Comparison of ENCODE assay signal across 8 mouse cellular contexts in genomic region chr3:22076936-22077656, GRCm38 (mm10). TPM values are rescaled to one million over a fixed set of nuclear protein-coding genes. Genes with fewer than 3 reads are reported as not detected.
DNase-seq lines count a peak whose midpoint lies in the region; ATAC-seq and TF ChIP-seq lines count a peak whose summit lies in the region.

No protein-coding gene starts in this region.

- H3K27ac ChIP-seq in thymus, adult 2 months (ENCODE audit: control insufficient read depth, insufficient read depth, low read length): peak overlapping the region; percentile 88
- peak overlapping the region; percentile 98 for H3K27ac ChIP-seq in heart, embryonic 11.5 days (ENCODE audit: low read depth, low read length)
- peak overlapping the region; percentile 97 for H3K27ac ChIP-seq in midbrain, postnatal 0 days (ENCODE audit: low read depth, low read length)

- TF ChIP-seq CTCF in thymus, adult 2 months (IDR thresholded peaks at IDR 0.05; ENCODE audit: borderline replicate concordance, control insufficient read depth, extremely low read depth, insufficient read depth, low read length, poor library complexity): no peak
- no peak for TF ChIP-seq CTCF in midbrain, postnatal 0 days (IDR thresholded peaks at IDR 0.05)

- WGBS in thymus, adult 2 months: under 1% methylated on average over 53 of the region's 64 CpGs
- 1% methylated on average over 29 of the region's 64 CpGs for WGBS in heart, embryonic 11.5 days (ENCODE audit: insufficient replicate concordance)
- WGBS in midbrain, postnatal 0 days: 0% methylated on average over 33 of the region's 64 CpGs

- DNase-seq in cerebellum, postnatal 10 days: no peak
- DNase-seq in thymus, adult 2 months: peak; percentile 67
- no peak for DNase-seq in thymus, postnatal 14 days
- DNase-seq in liver: peak; percentile 50
- DNase-seq in midbrain, postnatal 0 days (ENCODE audit: low spot score): peak; percentile 34
- no peak for DNase-seq in ovary, postnatal 10 days (ENCODE audit: low spot score)

- peak overlapping the region; percentile 72 for H3K4me3 ChIP-seq in thymus, adult 2 months (ENCODE audit: control insufficient read depth, insufficient read depth, low read length)
- H3K4me3 ChIP-seq in heart, embryonic 11.5 days (ENCODE audit: low read depth, low read length): peak overlapping the region; percentile 73
- peak overlapping the region; percentile 95 for H3K4me3 ChIP-seq in midbrain, postnatal 0 days (ENCODE audit: low read depth, low read length)

- ATAC-seq in cerebellum, adult (ENCODE audit: insufficient number of reproducible peaks, low FRiP score, low TSS enrichment): peak; percentile 33; the same call in 1 of the 2 replicates
- peak; percentile 55 for ATAC-seq in heart, embryonic 11.5 days (replicated peaks; ENCODE audit: insufficient number of reproducible peaks, low FRiP score, low TSS enrichment)
- peak; percentile 73 for ATAC-seq in midbrain, postnatal 0 days (ENCODE audit: low FRiP score)

- H3K4me2 ChIP-seq in heart, embryonic 11.5 days: peak overlapping the region; percentile 77
- H3K4me2 ChIP-seq in midbrain, postnatal 0 days (ENCODE audit: low read depth, low read length, poor library complexity, severe bottlenecking): peak overlapping the region; percentile 69

- H3K27me3 ChIP-seq in thymus, adult 2 months (ENCODE audit: control insufficient read depth, insufficient read depth, low read length): no peaks in the 10 kb centered on the region
- H3K27me3 ChIP-seq in heart, embryonic 11.5 days (ENCODE audit: control insufficient read depth, insufficient read depth, low read length): no peaks in the 10 kb centered on the region
- no peaks in the 10 kb centered on the region for H3K27me3 ChIP-seq in midbrain, postnatal 0 days (ENCODE audit: insufficient read depth, low read length)

- no peak; the same call in 1 of the 2 replicates for TF ChIP-seq POLR2A in thymus, adult 2 months (IDR thresholded peaks at IDR 0.05; ENCODE audit: control insufficient read depth, extremely low read depth, insufficient read depth, low read length, poor library complexity)

- peak overlapping the region; percentile 97 for H3K9ac ChIP-seq in heart, embryonic 11.5 days (ENCODE audit: low read depth, low read length)
- H3K9ac ChIP-seq in midbrain, postnatal 0 days (replicated peaks; ENCODE audit: low read length, poor library complexity, severe bottlenecking): peak overlapping the region; percentile 94

- H3K9me3 ChIP-seq in heart, embryonic 11.5 days (replicated peaks; ENCODE audit: control insufficient read depth, low read length): no peaks in the 10 kb centered on the region
- H3K9me3 ChIP-seq in midbrain, postnatal 0 days (ENCODE audit: low read length): no peaks in the 10 kb centered on the region

- H3K4me1 ChIP-seq in thymus, adult 2 months (replicated peaks; ENCODE audit: control insufficient read depth, insufficient read depth, low read length): peaks cover 34% of the 10 kb centered on the region
- peaks cover 24% of the 10 kb centered on the region for H3K4me1 ChIP-seq in heart, embryonic 11.5 days (ENCODE audit: control insufficient read depth, insufficient read depth, low read length)
- peaks cover 15% of the 10 kb centered on the region; the same call in 1 of the 2 replicates for H3K4me1 ChIP-seq in midbrain, postnatal 0 days (ENCODE audit: insufficient read depth, low read length)

- no peaks in the 10 kb centered on the region for H3K36me3 ChIP-seq in thymus, adult 2 months (ENCODE audit: control insufficient read depth, insufficient read depth, low read length)
- no peaks in the 10 kb centered on the region; the same call in 1 of the 2 replicates for H3K36me3 ChIP-seq in heart, embryonic 11.5 days (ENCODE audit: control insufficient read depth, insufficient read depth, low read length)
- H3K36me3 ChIP-seq in midbrain, postnatal 0 days (ENCODE audit: insufficient read depth, low read length): no peaks in the 10 kb centered on the region

RNA-seq across cellular contexts. Expression of gene Tbl1xr1, which starts 0.6 kb away (rescaled TPM):
- polyA plus RNA-seq in thymus, adult 2 months (2012; rRNA removed): 53.2 and 67.3 TPM in 2 replicates
- 16.9 and 21.4 TPM in 2 replicates for polyA plus RNA-seq in heart, embryonic 11.5 days (2014; fragmentation: Nextera tagmentation; extraction: Ambion mirVana)
- 29.3 and 39.2 TPM in 2 replicates for total RNA-seq in midbrain, postnatal 0 days (2014; rRNA removed)
- polyA plus RNA-seq in midbrain, postnatal 0 days (2015; fragmentation: Nextera tagmentation; extraction: Ambion mirVana): 11.6 and 12.7 TPM in 2 replicates

Comparison
In these comparisons a context has a peak if more than half of its experiments do, and no peak if none do; other contexts are left out.
1. DNase-seq: peak in thymus, adult 2 months (single experiment), liver (single experiment) and midbrain, postnatal 0 days (single experiment); none in cerebellum, postnatal 10 days (0 of 2), thymus, postnatal 14 days (single experiment) and ovary, postnatal 10 days (single experiment).
2. Peak in every context shown above with its lines, with median percentiles within 50 percentile points of each other: ATAC-seq, H3K27ac ChIP-seq and H3K4me3 ChIP-seq.